Mouse (Mus musculus) kidney, adult 11 months (tissue): Measurements from ENCODE around the gene Shc3.

Experiments
- DNase-seq: peaks from one replicate; pipeline ENCODE4 v3.0.0; 2022

Shc3 gene

GRCm38 (mm10) chr13:51568911-51569684 is at the start of gene Shc3:
TSS of gene Shc3 (minus strand) at chr13:51569419.
- peak; percentile 13 for DNase-seq

GRCm38 (mm10) chr13:51618602-51619001 is 49.4 kb upstream of the Shc3 start:
- DNase-seq = no peak

- no peak for DNase-seq
These were observed 48.6 kb upstream of the Shc3 start for GRCm38 (mm10) chr13:51617861-51618260.

DNA sequence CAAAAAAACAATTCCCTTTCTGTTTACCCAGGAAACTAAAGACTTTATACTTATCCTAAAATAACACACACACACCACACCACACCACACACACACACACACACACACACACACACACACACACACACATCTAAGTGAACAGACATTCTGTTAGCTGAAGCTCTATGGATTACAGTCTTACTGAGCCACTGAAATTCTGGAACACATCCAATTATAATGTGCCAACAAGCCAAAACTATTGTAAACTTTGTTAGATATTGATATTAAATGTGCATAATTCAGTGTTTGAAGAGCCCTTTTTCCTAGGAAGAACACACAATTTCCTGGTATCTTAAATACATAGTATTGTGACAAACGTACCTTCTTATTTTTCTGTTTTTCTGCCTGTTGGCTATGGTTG is 48.1 kb upstream of the Shc3 start:
- DNase-seq = no peak

- DNase-seq = no peak
These were observed 47.3 kb upstream of the Shc3 start for GRCm38 (mm10) chr13:51616417-51617044.

DNA sequence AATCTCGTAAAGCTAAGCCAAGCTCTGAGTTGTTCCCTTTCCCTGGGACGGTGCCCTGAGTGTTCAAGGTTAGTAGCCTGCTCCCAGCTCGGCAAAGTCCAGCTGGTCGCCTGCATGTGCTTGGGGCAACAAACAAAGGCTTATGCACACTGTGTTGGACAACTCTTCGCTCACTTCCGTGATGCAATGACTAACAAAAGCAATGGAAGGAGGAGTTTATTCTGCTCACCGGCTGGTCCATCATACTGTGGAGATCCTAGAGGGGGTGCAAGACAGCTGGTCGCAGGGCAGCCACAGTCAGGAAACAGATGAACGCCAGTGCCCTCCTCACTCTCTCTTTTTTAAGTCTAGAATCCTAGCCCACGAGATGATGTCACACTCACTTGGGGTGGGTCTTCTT is 46.6 kb upstream of the Shc3 start:
- no peak for DNase-seq

- no peak for DNase-seq
These were observed 42.3 kb upstream of the Shc3 start for GRCm38 (mm10) chr13:51611500-51611899.

DNA sequence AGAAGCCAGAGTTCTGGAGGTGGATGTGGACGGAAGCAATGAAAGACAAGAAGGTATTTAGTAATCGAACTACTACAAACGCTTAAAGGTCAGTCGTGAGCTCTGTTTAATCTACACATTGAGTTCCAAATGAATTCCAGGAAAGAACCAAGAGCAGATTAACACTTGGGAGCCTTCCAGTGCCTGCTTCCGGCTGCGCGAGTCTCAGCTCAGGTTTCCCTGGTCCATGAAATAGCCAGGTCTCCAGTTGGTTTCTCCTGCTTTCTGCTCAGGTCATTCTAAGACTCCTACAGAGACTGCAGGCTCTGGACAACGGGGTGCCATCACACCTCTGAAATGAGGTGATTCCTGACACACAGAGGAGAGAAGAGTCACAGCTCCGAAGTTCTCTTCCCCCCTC is 41.8 kb upstream of the Shc3 start:
- DNase-seq = no peak

DNA sequence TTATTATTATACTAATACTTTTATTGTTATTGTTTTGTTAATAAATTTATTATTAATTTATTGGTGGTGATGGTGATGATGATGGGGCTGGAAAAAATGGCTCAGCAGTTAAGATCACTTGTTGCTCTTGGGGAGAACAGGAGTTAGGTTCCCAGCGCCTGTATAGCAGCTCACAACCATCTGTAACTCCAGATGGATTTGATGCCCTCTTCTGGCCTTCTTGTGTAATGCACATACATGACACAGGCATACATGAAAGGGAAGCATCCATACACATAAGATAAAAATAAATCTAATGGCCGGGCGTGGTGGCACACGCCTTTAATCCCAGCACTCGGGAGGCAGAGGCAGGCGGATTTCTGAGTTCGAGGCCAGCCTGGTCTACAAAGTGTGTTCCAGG is 40.0 kb upstream of the Shc3 start:
- DNase-seq = no peak

GRCm38 (mm10) chr13:51603894-51604244 is 34.6 kb upstream of the Shc3 start:
- no peak for DNase-seq

GRCm38 (mm10) chr13:51603221-51603893 is 34.1 kb upstream of the Shc3 start:
- DNase-seq = no peak

DNA sequence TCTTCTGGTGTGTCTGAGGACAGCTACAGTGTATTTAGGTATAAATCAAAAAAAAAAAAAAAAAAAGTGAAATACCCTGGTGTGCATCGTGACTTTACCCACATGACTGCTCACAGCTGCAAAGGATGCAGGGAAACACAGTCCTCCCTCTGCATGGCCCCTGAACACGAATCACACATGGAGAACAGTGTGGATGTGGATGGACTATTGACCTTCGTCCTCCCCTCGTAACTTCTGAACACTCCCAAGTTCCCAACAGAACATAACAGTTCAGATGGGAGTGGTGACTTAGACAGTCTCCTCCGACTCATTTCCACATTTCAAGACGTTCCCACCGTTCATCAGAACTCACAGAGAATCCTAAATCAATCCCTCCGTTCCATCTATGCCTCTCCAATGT is 33.5 kb upstream of the Shc3 start:
- DNase-seq = no peak

GRCm38 (mm10) chr13:51600169-51600568 is 30.9 kb upstream of the Shc3 start:
- DNase-seq = no peak

DNA sequence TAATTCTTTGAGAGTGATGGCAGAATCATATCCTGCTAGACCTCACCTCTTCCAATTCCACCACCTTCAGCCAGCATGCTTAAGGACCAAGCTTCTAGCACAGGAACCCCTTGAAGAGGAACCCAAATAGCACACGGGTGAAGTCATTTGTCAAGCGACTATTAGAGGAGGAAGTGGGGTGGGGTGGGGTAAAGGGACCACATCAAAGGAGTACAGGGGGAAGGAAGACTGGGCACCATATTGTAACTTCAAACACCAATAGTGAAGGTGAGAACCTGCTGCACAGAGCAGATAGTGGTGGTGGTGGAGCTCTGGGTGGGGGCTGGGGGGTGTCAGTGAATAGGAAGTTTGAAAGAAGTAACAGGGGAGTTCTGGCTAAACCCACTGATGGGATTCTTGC is 28.8 kb upstream of the Shc3 start:
- DNase-seq = no peak

DNA sequence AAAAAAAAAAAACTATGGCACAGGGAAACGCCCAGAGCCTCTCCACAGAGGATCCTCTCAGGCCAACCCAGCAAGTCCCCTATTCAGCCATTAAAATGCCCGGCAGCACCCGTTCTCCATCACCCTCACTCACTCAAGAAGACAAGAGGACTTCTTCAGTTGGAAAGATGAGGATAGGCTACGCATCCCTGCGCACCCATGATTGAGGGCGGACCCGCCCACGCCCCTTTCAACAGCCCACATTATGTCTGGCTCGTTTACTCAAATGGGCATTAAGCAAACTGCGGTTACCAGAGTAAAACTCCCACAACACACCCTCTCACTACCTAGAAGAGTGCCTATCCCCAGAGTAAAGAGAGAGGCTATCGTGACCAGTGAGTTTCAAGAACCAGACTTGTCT is 26.2 kb upstream of the Shc3 start:
- no peak for DNase-seq

DNA sequence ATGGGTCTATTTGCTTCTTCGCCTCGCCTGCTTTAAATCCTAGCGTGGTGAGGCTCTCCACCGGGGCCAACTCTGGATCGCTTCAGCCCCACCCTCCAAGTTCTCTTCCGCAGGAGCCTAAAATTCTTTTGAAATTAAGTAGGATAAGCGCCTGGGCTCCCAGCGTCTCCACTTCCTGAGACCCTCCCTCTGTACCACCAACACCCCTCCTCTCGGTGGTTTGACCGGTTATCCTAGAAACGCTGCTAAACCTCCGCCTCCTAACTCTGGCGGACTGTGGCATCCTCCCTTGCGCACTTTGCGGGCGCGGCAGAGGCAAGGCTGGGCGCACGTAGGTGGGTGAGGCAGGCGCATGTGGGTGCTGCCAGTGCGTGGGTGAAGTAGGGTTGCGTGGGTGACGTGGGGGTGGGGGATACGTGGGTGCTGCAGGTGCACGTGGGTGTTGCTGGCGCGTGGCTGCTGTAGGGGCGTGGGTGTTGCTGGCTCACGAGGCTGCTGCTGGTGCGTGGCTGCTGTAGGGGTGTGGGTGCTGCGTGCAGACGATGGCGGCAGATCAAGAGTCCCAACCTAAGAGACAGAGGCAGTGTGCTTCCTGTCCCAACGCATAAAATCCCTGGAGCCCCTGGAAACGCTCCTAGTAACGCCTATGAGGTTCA is 25.6 kb upstream of the Shc3 start:
- no peak for DNase-seq

GRCm38 (mm10) chr13:51588005-51588404 is 18.8 kb upstream of the Shc3 start:
- DNase-seq = no peak

GRCm38 (mm10) chr13:51582204-51582603 is 13.0 kb upstream of the Shc3 start:
- DNase-seq = no peak

DNA sequence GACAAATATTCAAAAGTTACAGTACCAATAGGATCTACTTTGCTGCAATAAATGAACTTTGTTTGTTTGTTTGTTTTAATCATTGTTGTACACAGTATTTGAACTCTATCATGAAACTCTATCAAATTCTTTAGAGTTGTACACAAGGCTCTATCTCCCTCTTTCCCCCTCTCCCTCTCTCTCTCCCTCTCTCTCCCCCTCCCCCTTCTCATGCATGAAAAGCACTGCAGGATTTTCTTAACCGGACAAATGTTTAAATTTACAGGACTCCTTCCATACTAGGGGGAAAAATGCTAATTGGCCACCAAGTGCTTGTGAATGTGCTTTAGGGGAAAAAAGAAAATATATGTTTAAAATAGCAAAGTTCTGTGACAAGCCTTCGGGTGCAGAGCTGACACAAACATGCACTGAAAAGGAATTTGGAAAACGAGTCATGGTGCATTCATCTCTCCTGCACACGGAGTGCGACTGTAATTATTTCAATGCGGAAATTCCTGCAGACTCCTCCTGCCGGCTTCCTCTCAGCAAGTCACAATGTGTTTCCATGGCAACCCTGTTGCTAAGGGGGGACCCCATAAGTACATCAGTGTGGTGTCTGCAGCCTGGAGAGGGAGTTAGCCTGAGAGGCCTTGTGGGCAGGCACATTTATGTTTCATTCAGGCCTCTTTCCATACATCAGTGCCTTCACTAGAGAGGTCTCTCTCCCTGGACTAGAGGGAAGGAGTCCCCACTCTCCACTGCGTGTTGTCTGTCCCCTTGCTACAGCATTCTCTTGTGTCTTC is 11.2 kb upstream of the Shc3 start:
- DNase-seq = no peak

DNA sequence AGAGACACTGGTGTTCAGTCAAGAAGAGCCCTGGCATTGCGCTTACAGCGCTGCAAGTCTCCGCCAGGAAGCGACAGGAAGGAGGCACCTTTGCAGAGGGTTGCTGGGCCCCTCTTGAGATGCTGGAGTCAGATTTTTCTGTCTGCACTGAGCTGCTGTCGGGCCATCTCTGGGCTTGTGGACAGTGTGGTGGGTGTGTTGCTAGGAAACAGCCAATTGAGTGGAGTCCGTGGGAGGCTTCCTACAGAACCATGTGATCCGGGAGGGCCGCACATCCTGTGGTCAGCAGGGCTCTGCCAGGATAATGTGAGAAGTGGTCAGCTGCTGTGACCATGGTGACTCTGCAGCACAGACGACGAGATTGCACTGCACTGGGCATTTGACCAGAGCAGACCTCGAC is 4.6 kb upstream of the Shc3 start:
- no peak for DNase-seq

- no peak for DNase-seq
These were observed 892 bp upstream of the Shc3 start for GRCm38 (mm10) chr13:51570111-51570510.

GRCm38 (mm10) chr13:51569685-51570068 is 458 bp upstream of the Shc3 start:
- DNase-seq = no peak

- DNase-seq = no peak
These were observed 718 bp downstream of the Shc3 start for GRCm38 (mm10) chr13:51568501-51568901.
